Mouse (Mus musculus) liver, adult 10 weeks (tissue): ENCODE data around the gene Spata13. TPM values are rescaled to one million over a fixed set of nuclear protein-coding genes. Genes with fewer than 3 reads are reported as not detected.

Experiments
- polyA plus RNA-seq: library from polyadenylated mRNA; stranded (reverse); fragments of 350-450 nt; fragmentation: Illumina TruSeq; extraction: RNeasy Lipid Tissue Mini Kit (QIAGEN cat#74804); gene quantifications from one replicate; pipeline ENCODE4 v1.2.3, GENCODE M21; 2014; ENCODE audit warnings: low read depth, low replicate concordance

The Spata13 gene
- 7.9 TPM for polyA plus RNA-seq

GRCm38 (mm10) chr14:60633961-60634864, at the start of gene Spata13:
TSS of gene Spata13 (plus strand) at chr14:60634001.

GRCm38 (mm10) chr14:60767884-60768283, 134.1 kb downstream of the Spata13 start, which contains the start of gene C1qtnf9:
TSS of gene C1qtnf9 (plus strand) at chr14:60768134.

GRCm38 (mm10) chr14:60784427-60785315, 150.9 kb downstream of the Spata13 start, which contains the start of gene Mipep:
TSS of gene Mipep (plus strand) at chr14:60784573.

Other genes with a start within 250 kb of the Spata13 start
- 0.21 TPM for gene C1qtnf9, start 134.1 kb downstream of the Spata13 start, polyA plus RNA-seq
- gene Mipep, start 150.6 kb downstream of the Spata13 start, polyA plus RNA-seq: 30.9 TPM